Comparison of ENCODE assay signal across 11 mouse cellular contexts in genomic region chr6:28309692-28310091, GRCm38 (mm10).
A peak's percentile ranks its signal among the peaks of the same experiment; 100 is the strongest.
DNase-seq lines count a peak whose midpoint lies in the region; ATAC-seq and TF ChIP-seq lines count a peak whose summit lies in the region.
"Had no signal": no experiment of that assay in that cellular context is flagged by ENCODE, and none has a peak within 500 bp of the region (broad histone marks: within the 10 kb centered on the region; RNA-seq: fewer than 3 reads in every experiment).

No protein-coding gene starts in this region.

- no peak for TF ChIP-seq POLR2A in brain, embryonic 14.5 days (IDR thresholded peaks at IDR 0.05; ENCODE audit: borderline replicate concordance, extremely low read depth, insufficient read depth, insufficient read length, poor library complexity, severe bottlenecking)

- no peak for TF ChIP-seq EP300 in liver, postnatal 0 days (IDR thresholded peaks at IDR 0.05; ENCODE audit: low read depth)

- no peaks in the 10 kb centered on the region for H3K36me3 ChIP-seq in liver, postnatal 0 days (replicated peaks; ENCODE audit: insufficient read depth, low read length)
- H3K36me3 ChIP-seq in liver, embryonic 12.5 days = no peaks in the 10 kb centered on the region
- H3K36me3 ChIP-seq: G1E; midbrain, embryonic 15.5 days had no signal

- peak; percentile 25 to 32 for DNase-seq in heart, adult 18-20 months
- no peak for DNase-seq in heart, postnatal 25 days (ENCODE audit: low spot score)
- no peak for DNase-seq in liver, postnatal 0 days
- DNase-seq in brain, embryonic 14.5 days (ENCODE audit: low read depth) = peak; percentile 50
- DNase-seq in retina, postnatal 1 day = peak; percentile 47
- DNase-seq in urinary bladder, postnatal 36 days (ENCODE audit: low spot score in 2 of 2) = no peak
- DNase-seq in right cerebral cortex, postnatal 4 days = no peak
- DNase-seq: adrenal gland, postnatal 14 days had no signal

- no peak overlapping the region for H3K9ac ChIP-seq in liver, postnatal 0 days (replicated peaks)
- H3K9ac ChIP-seq in liver, embryonic 12.5 days = no peak overlapping the region
- H3K9ac ChIP-seq: midbrain, embryonic 15.5 days had no signal

- no peaks in the 10 kb centered on the region for H3K27me3 ChIP-seq in liver, postnatal 0 days (ENCODE audit: insufficient read depth, low read length)
- H3K27me3 ChIP-seq in liver, embryonic 12.5 days (replicated peaks) = no peaks in the 10 kb centered on the region
- H3K27me3 ChIP-seq: midbrain, embryonic 15.5 days had no signal

- H3K4me3 ChIP-seq in liver, postnatal 0 days (ENCODE audit: low read depth, low read length) = no peak overlapping the region
- no peak overlapping the region for H3K4me3 ChIP-seq in liver, embryonic 12.5 days
- H3K4me3 ChIP-seq: midbrain, embryonic 15.5 days had no signal

- TF ChIP-seq CTCF in liver, postnatal 0 days (IDR thresholded peaks at IDR 0.05; ENCODE audit: low read depth) = peak; percentile 50
- TF ChIP-seq CTCF in brain, embryonic 14.5 days (IDR thresholded peaks at IDR 0.05; ENCODE audit: borderline replicate concordance, extremely low read depth, insufficient read depth, insufficient read length) = peak; percentile 22; the same call in 1 of the 2 replicates

- H3K27ac ChIP-seq in liver, postnatal 0 days (ENCODE audit: low read depth) = no peak overlapping the region
- H3K27ac ChIP-seq in liver, embryonic 12.5 days = no peak overlapping the region
- H3K27ac ChIP-seq: midbrain, embryonic 15.5 days had no signal

- intact Hi-C loops in heart, postnatal 25 days (cut with DNase I) = no loop called here

- ATAC-seq in liver, postnatal 0 days = no peak
- ATAC-seq in liver, embryonic 12.5 days = no peak
- ATAC-seq: midbrain, embryonic 15.5 days had no signal

- H3K4me1 ChIP-seq in liver, postnatal 0 days (ENCODE audit: insufficient read depth) = no peaks in the 10 kb centered on the region
- no peaks in the 10 kb centered on the region for H3K4me1 ChIP-seq in liver, embryonic 12.5 days
- H3K4me1 ChIP-seq: midbrain, embryonic 15.5 days had no signal

- no peak overlapping the region for H3K4me2 ChIP-seq in liver, postnatal 0 days (ENCODE audit: low read depth, low read length)
- no peak overlapping the region for H3K4me2 ChIP-seq in liver, embryonic 12.5 days
- H3K4me2 ChIP-seq: midbrain, embryonic 15.5 days had no signal

- H3K9me3 ChIP-seq in liver, postnatal 0 days (ENCODE audit: low read length) = no peaks in the 10 kb centered on the region
- H3K9me3 ChIP-seq in liver, embryonic 12.5 days (replicated peaks) = no peaks in the 10 kb centered on the region
- H3K9me3 ChIP-seq: G1E; midbrain, embryonic 15.5 days had no signal

Comparison
In these comparisons a context has a peak if more than half of its experiments do, and no peak if none do; other contexts are left out.
1. DNase-seq: peak in heart, adult 18-20 months (2 of 2), brain, embryonic 14.5 days (single experiment) and retina, postnatal 1 day (single experiment); none in heart, postnatal 25 days (single experiment), liver, postnatal 0 days (single experiment), urinary bladder, postnatal 36 days (0 of 2) and right cerebral cortex, postnatal 4 days (single experiment).